Mouse (Mus musculus) limb, embryonic 14.5 days (tissue): ENCODE data around the gene Zkscan16. TPM values are rescaled to one million over a fixed set of nuclear protein-coding genes. Genes with fewer than 3 reads are reported as not detected.
A peak's percentile ranks its signal among the peaks of the same experiment; 100 is the strongest.

Source experiments
- ATAC-seq: fragments of 200-750 bp; cut with Nextera tagmentation; 2 replicates; pipeline ENCODE4 v1.8.0; 2017; ENCODE audit warnings: low read depth, moderate number of reproducible peaks, moderate TSS enrichment; ENCODE audit not compliant: low FRiP score
- DNase-seq: peaks from one replicate; pipeline ENCODE4 v3.0.0-alpha.2; 2015; ENCODE audit warnings: low spot score
- H3K27ac ChIP-seq: fragments of 300-500 bp; sonication (generic); replicated peaks from 2 replicates; pipeline ENCODE4 v1.5.1; 2014; ENCODE audit warnings: low read depth, mild to moderate bottlenecking, low read length, moderate library complexity, mixed read lengths
- H3K27me3 ChIP-seq: fragments of 300-500 bp; sonication (generic); 2 replicates; pipeline ENCODE4 v1.6.1; 2014; ENCODE audit warnings: low read length, mixed read lengths; ENCODE audit not compliant: control insufficient read depth, insufficient read depth
- H3K36me3 ChIP-seq: fragments of 300-500 bp; sonication (generic); 2 replicates; pipeline ENCODE4 v1.6.1; 2014; ENCODE audit warnings: mild to moderate bottlenecking, low read length, moderate library complexity, mixed read lengths; ENCODE audit not compliant: control insufficient read depth, insufficient read depth
- H3K4me1 ChIP-seq: fragments of 300-500 bp; sonication (generic); 2 replicates; pipeline ENCODE4 v1.6.1; 2014; ENCODE audit warnings: antibody characterized with exemption, low read length, mixed read lengths; ENCODE audit not compliant: control insufficient read depth, insufficient read depth
- H3K4me2 ChIP-seq: fragments of 300-500 bp; sonication (generic); replicated peaks from 2 replicates; pipeline ENCODE4 v1.6.1; 2014; ENCODE audit warnings: low read depth, mild to moderate bottlenecking, low read length, moderate library complexity; ENCODE audit not compliant: severe bottlenecking
- H3K4me3 ChIP-seq: fragments of 300-500 bp; sonication (generic); replicated peaks from 2 replicates; pipeline ENCODE4 v1.5.1; 2014; ENCODE audit warnings: low read length
- H3K9ac ChIP-seq: fragments of 300-500 bp; sonication (generic); 2 replicates; pipeline ENCODE4 v1.6.1; 2014; ENCODE audit warnings: mild to moderate bottlenecking, low read depth, low read length, moderate library complexity; ENCODE audit not compliant: severe bottlenecking
- H3K9me3 ChIP-seq: fragments of 300-500 bp; sonication (generic); 2 replicates; pipeline ENCODE4 v1.6.1; 2016; ENCODE audit warnings: low read length; ENCODE audit not compliant: control insufficient read depth
- POLR2A ChIP-seq: fragments of 200-500 bp; IDR thresholded peaks from 2 replicates; pipeline ENCODE4 v1.8.0; 2012; ENCODE audit warnings: inconsistent platforms, mild to moderate bottlenecking, moderate library complexity, borderline replicate concordance; ENCODE audit not compliant: insufficient read depth, insufficient read length; ENCODE audit errors: extremely low read depth
- WGBS: fragments of 180-500 bp; shearing (Covaris S2); extraction: QIAGEN DNeasy Blood & Tissue Kit; methylation state at CpG from one replicate; pipeline ENCODE4 v1.1.7; 2014; 5-methylcytosine and 5-hydroxymethylcytosine counted together
- polyA plus RNA-seq, 2 experiments: library from polyadenylated mRNA; depleted of rRNA in 1 of 2; stranded (reverse) in 1 of 2; unstranded in 1 of 2; fragments of >200 nt; fragmentation: Nextera tagmentation in 1 of 2; extraction: Ambion mirVana in 1 of 2; gene quantifications; 2 replicates each; pipeline versions ENCODE4 v1.2.1 to v1.2.3; 2012 to 2014

Zkscan16 gene
- polyA plus RNA-seq, 2 experiments: 0.91 to 2.5 TPM

DNA sequence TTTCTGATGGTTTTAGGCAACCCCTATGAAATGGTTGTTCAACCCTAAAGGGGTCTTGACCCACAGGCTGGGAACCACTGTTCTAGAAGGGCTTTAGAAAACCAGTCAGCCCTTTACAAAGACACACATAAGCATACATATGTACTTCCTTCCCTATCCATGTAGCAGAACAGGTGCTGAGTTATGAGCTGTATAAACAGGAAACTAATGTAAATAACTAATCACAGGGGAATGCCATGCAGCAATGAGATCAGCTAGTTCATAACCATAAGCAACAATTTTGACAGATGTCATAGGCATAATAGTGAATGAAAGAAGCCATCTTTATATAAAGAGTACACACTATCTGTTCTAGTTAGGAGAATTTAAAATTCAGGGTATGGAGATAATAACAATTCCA, 1.8 kb upstream of the Zkscan16 start:
- Histone ChIP-seq H3K36me3 (no peaks in the 10 kb centered on the region; the same call in 1 of the 2 replicates), H3K4me2 (no peak overlapping the region), H3K4me1 (peaks cover 7% of the 10 kb centered on the region), H3K4me3 (no peak overlapping the region), H3K9me3 (no peaks in the 10 kb centered on the region), H3K27me3 (no peaks in the 10 kb centered on the region), H3K27ac (no peak overlapping the region), H3K9ac (no peak overlapping the region)
- DNase-seq: no peak
- TF ChIP-seq POLR2A: no peak
- no peak for ATAC-seq

DNA sequence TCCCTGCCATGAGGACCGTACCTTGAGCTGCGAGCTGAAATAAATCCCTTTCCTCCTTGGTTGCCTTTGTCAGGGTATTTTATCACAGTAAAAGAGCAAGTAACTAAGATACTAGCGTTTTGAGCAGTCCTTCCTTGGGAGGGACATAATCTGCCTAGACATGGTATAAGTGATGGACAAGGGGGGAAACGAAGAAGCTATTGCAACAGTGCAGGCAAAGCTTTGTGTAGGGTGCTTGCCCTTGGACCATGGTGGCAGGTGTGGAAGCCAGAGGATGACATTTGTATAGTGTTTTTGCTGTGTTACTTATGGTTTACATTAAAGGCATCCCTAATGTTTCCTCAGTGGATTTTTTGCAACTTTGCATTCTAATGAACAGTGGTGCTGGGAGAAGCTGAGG, 486 bp upstream of the Zkscan16 start:
- Histone ChIP-seq H3K4me3 (peak overlapping the region; percentile 69), H3K36me3 (no peaks in the 10 kb centered on the region; the same call in 1 of the 2 replicates), H3K4me1 (peaks cover 7% of the 10 kb centered on the region), H3K27ac (no peak overlapping the region), H3K27me3 (no peaks in the 10 kb centered on the region), H3K9ac (peak overlapping the region; percentile 64), H3K9me3 (no peaks in the 10 kb centered on the region), H3K4me2 (peak overlapping the region; percentile 71)
- WGBS: 77% methylated on average over 4 of the region's 4 CpGs
- ATAC-seq (peak; percentile 10; the same call in 1 of the 2 replicates), DNase-seq (no peak)
- no peak for TF ChIP-seq POLR2A

DNA sequence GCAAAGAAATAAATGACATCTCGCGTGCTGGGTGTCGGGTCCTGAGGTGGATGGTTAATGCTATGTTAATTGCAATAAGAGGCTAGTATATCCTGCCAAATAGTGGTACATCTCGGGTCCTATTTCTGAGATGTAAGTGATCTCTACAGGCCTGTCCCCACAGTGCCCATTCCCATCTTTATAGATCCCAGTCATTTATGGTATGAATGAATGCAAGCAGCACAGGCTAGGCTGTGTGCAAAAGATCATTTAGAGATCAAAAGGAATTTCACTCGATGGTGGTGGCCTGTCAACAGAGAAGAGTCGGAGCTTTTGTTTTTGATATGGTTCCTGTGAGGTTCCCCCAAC, 752 bp downstream of the Zkscan16 start:
- DNase-seq (no peak), ATAC-seq (no peak)
- H3K4me2 ChIP-seq: peak overlapping the region; percentile 71
- H3K27me3 ChIP-seq: no peaks in the 10 kb centered on the region
- no peak for TF ChIP-seq POLR2A
- no peak overlapping the region for H3K27ac ChIP-seq
- H3K4me3 ChIP-seq: peak overlapping the region; percentile 69
- peak overlapping the region; percentile 64 for H3K9ac ChIP-seq
- no peaks in the 10 kb centered on the region; the same call in 1 of the 2 replicates for H3K36me3 ChIP-seq
- 13% methylated on average over 6 of the region's 6 CpGs for WGBS
- no peaks in the 10 kb centered on the region for H3K9me3 ChIP-seq
- H3K4me1 ChIP-seq: peaks cover 7% of the 10 kb centered on the region

DNA sequence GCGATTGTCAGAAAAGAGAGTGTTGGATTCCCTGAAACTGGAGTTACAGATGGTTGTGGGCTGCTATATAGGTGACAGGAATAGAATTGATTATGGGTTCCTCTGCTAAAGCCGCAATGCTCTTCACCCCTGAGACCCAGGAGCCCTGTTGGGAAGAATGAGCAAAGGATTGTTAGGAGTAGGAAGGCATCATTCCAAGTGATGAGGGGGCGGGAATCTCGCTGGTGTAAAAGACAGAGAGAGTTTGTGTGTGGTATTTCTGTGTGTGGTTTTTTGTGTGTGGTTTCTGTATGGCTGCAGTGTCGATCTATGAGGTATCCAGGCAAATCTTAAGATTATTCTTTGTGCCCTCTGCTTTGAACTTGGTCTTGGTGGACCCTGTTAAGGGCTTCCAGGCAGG, 1.3 kb downstream of the Zkscan16 start:
- Histone ChIP-seq H3K36me3 (no peaks in the 10 kb centered on the region; the same call in none of the 2 replicates), H3K9me3 (no peaks in the 10 kb centered on the region), H3K9ac (no peak overlapping the region), H3K27ac (no peak overlapping the region), H3K4me1 (peaks cover 7% of the 10 kb centered on the region), H3K4me3 (no peak overlapping the region), H3K4me2 (0 out of 2 replicates have a peak overlapping the region, but pooled peaks have one; percentile 71), H3K27me3 (no peaks in the 10 kb centered on the region)
- DNase-seq (no peak), ATAC-seq (no peak)
- WGBS: 60% methylated on average over 5 of the region's 5 CpGs
- no peak for TF ChIP-seq POLR2A

DNA sequence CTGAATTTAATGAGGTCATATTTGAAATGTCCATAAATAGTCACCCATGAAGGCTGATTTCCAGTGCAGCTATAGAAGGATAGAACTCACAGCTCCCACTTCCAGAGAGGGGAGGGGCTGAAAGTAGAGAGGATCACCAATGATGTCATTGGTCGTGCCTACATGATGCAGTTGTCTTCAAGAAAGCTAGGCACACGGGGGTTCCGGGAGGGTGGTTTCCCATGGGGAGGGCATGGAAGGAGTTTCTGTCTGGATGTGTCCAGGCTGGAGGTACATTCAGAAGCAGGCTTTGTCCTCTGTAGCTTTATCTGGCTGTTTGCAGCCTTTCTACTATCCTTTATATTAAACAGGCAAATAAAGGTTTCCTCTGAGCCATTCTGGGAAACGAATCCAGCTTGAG, 5.0 kb downstream of the Zkscan16 start:
- Histone ChIP-seq H3K4me1 (peaks cover 7% of the 10 kb centered on the region), H3K4me2 (no peak overlapping the region), H3K4me3 (no peak overlapping the region), H3K36me3 (no peaks in the 10 kb centered on the region; the same call in none of the 2 replicates), H3K27ac (no peak overlapping the region), H3K9ac (no peak overlapping the region), H3K27me3 (no peaks in the 10 kb centered on the region), H3K9me3 (no peaks in the 10 kb centered on the region)
- WGBS: 76% methylated on average over 4 of the region's 4 CpGs
- DNase-seq: no peak
- TF ChIP-seq POLR2A: no peak
- ATAC-seq: no peak

DNA sequence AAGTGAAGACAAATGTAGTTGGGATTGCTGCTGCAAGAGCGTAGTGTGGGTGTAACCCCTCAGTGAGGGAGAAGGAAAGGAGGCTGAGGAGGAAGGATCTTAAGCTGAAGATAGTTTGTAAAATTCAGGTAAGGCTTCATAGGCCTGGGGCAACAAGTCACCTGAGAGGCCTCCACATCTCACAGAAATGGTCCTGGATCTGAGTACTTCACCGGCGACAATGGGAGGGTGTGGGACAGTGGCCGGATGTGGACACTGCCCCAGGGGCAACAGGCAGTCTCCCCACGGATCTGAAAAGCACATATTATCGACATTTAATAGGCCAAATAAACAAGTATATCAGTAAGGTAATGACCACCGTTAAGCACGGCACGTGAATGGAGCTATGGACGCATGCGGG, 9.2 kb downstream of the Zkscan16 start:
- ATAC-seq (no peak), DNase-seq (no peak)
- no peaks in the 10 kb centered on the region for H3K9me3 ChIP-seq
- H3K36me3 ChIP-seq: no peaks in the 10 kb centered on the region; the same call in 1 of the 2 replicates
- TF ChIP-seq POLR2A: no peak
- 83% methylated on average over 11 of the region's 11 CpGs for WGBS
- H3K4me3 ChIP-seq: no peak overlapping the region
- H3K4me2 ChIP-seq: no peak overlapping the region
- no peak overlapping the region for H3K9ac ChIP-seq
- H3K4me1 ChIP-seq: no peaks in the 10 kb centered on the region
- H3K27ac ChIP-seq: no peak overlapping the region
- H3K27me3 ChIP-seq: no peaks in the 10 kb centered on the region
